13 mouse cellular contexts compared by ENCODE assay signal in the genomic region with DNA sequence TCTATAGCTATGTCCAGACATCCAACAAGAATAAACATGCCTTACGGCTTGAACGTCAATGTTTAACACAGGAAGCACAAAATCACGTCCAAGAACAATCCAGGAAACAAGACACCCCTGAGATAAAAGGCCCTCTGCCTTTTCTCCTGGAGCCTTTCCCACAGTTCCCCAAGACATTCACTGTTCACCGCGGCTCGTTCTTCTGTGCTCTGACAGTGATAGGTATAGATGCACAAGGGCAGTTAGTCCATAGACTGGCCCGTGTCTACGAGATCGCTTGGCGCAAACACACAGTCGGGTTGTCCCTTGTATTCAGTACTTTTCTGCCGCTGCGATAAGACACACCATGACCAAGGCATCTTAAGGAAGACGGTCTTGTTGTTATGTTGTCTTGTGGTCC.
DNase-seq lines count a peak whose midpoint lies in the region; ATAC-seq and TF ChIP-seq lines count a peak whose summit lies in the region.
"Had no signal": no experiment of that assay in that cellular context is flagged by ENCODE, and none has a peak within 500 bp of the region (broad histone marks: within the 10 kb centered on the region; RNA-seq: fewer than 3 reads in every experiment).

No protein-coding gene starts in this region.

- peak overlapping the region; percentile 14; the same call in 1 of the 2 replicates for H3K4me3 ChIP-seq in heart, embryonic 13.5 days
- H3K4me3 ChIP-seq in layer of hippocampus, adult 2 months, result peak overlapping the region; percentile 24; the same call in 1 of the 2 replicates
- peak overlapping the region; percentile 74 for H3K4me3 ChIP-seq in testis, adult 2 months (ENCODE audit: control insufficient read depth, low read depth, low read length)
- H3K4me3 ChIP-seq: liver, embryonic 15.5 days had no signal

- H3K9ac ChIP-seq in heart, embryonic 13.5 days, result no peak overlapping the region; the same call in 1 of the 2 replicates
- H3K9ac ChIP-seq: liver, embryonic 15.5 days had no signal

- no peak for DNase-seq in heart, adult 9 months (ENCODE audit: low spot score in 2 of 2)
- DNase-seq in layer of hippocampus, adult 2 months (ENCODE audit: low spot score in 2 of 2), result no peak
- DNase-seq in layer of hippocampus, adult 8-10 months (ENCODE audit: low spot score in 2 of 2), result no peak
- DNase-seq in testis, postnatal 14 days (ENCODE audit: low spot score), result no peak
- DNase-seq in layer of hippocampus, postnatal 14 days (ENCODE audit: low spot score in 2 of 2), result no peak
- DNase-seq: adrenal gland, adult 8-10 months; gastrocnemius, postnatal 14 days; thymus, postnatal 14 days had no signal

- peak overlapping the region; percentile 56 for H3K27ac ChIP-seq in heart, embryonic 13.5 days (replicated peaks)
- H3K27ac ChIP-seq in layer of hippocampus, adult 2 months, result no peak overlapping the region
- H3K27ac ChIP-seq in testis, adult 2 months (ENCODE audit: control insufficient read depth, insufficient read depth, low read depth, low read length), result no peak overlapping the region
- H3K27ac ChIP-seq: liver, embryonic 15.5 days had no signal

- H3K4me2 ChIP-seq in heart, embryonic 13.5 days, result peak overlapping the region; percentile 55
- H3K4me2 ChIP-seq: liver, embryonic 15.5 days had no signal

- TF ChIP-seq POLR2A in testis, adult 2 months (IDR thresholded peaks at IDR 0.05; ENCODE audit: control insufficient read depth, low read depth, low read length), result 0 out of 2 replicates have a peak, but pooled peaks have one; percentile 14

- no peak; the same call in 1 of the 2 replicates for ATAC-seq in heart, embryonic 13.5 days (ENCODE audit: extremely low read depth, insufficient number of reproducible peaks, low FRiP score, low TSS enrichment)
- no peak for ATAC-seq in cerebellum, adult (ENCODE audit: insufficient number of reproducible peaks, low FRiP score, low TSS enrichment)
- ATAC-seq: Patski had no signal

- TF ChIP-seq CTCF in layer of hippocampus, adult 2 months (conservative IDR thresholded peaks at IDR 0.05), result no peak
- TF ChIP-seq CTCF in testis, adult 2 months (IDR thresholded peaks at IDR 0.05; ENCODE audit: control insufficient read depth, insufficient read depth, insufficient replicate concordance, low read depth, low read length), result no peak

- H3K36me3 ChIP-seq in heart, embryonic 13.5 days, result no peaks in the 10 kb centered on the region
- no peaks in the 10 kb centered on the region for H3K36me3 ChIP-seq in testis, adult 2 months (ENCODE audit: control insufficient read depth, insufficient read depth, low read length)
- H3K36me3 ChIP-seq: liver, embryonic 15.5 days had no signal

- H3K4me1 ChIP-seq in heart, embryonic 13.5 days, result peaks cover 63% of the 10 kb centered on the region
- H3K4me1 ChIP-seq in testis, adult 2 months (ENCODE audit: control insufficient read depth, insufficient read depth, low read length), result peaks cover 16% of the 10 kb centered on the region

- no peaks in the 10 kb centered on the region for H3K27me3 ChIP-seq in heart, embryonic 13.5 days (replicated peaks)
- no peaks in the 10 kb centered on the region for H3K27me3 ChIP-seq in testis, adult 2 months (ENCODE audit: control insufficient read depth, insufficient read depth, low read length)
- H3K27me3 ChIP-seq: liver, embryonic 15.5 days; Patski had no signal

- 49% methylated on average over 14 of the region's 14 CpGs for WGBS in heart, embryonic 13.5 days

- H3K9me3 ChIP-seq in heart, embryonic 13.5 days, result no peaks in the 10 kb centered on the region
- H3K9me3 ChIP-seq: liver, embryonic 15.5 days had no signal

Comparison
In these comparisons a context has a peak if more than half of its experiments do, and no peak if none do; other contexts are left out.
1. H3K4me3 ChIP-seq: peak in every context shown above with its lines; median percentile 74 in testis, adult 2 months; 24 in layer of hippocampus, adult 2 months; 14 in heart, embryonic 13.5 days.